Mouse (Mus musculus) midbrain, embryonic 10.5 days (tissue): ENCODE results near the gene Lrrc1. TPM values are rescaled to one million over a fixed set of nuclear protein-coding genes. Genes with fewer than 3 reads are reported as not detected.
"Not testable (repeated sequence)": the region's sequence is repeated elsewhere in the genome, so short reads cannot be mapped to it uniquely, and the experiment has no call there.

Experiments used
- DNase-seq: peaks from one replicate; pipeline ENCODE4 v3.0.0-alpha.2; 2017; ENCODE audit warnings: low spot score
- H3K27ac ChIP-seq: fragments of 300-500 bp; sonication (generic); replicated peaks from 2 replicates; pipeline ENCODE4 v1.5.1; 2016; ENCODE audit warnings: mild to moderate bottlenecking
- H3K27me3 ChIP-seq: fragments of 300-500 bp; sonication (generic); 2 replicates; pipeline ENCODE4 v1.6.1; 2016; ENCODE audit warnings: low read depth, mild to moderate bottlenecking; ENCODE audit not compliant: poor library complexity, severe bottlenecking
- H3K36me3 ChIP-seq: fragments of 300-500 bp; sonication (generic); 2 replicates; pipeline ENCODE4 v1.6.1; 2016; ENCODE audit warnings: mild to moderate bottlenecking, moderate library complexity
- H3K4me1 ChIP-seq: fragments of 300-500 bp; sonication (generic); 2 replicates; pipeline ENCODE4 v1.6.1; 2016
- H3K4me3 ChIP-seq: fragments of 300-500 bp; sonication (generic); 2 replicates; pipeline ENCODE4 v1.5.1; 2016; ENCODE audit warnings: mild to moderate bottlenecking, moderate library complexity
- H3K9me3 ChIP-seq: fragments of 300-500 bp; sonication (generic); replicated peaks from 2 replicates; pipeline ENCODE4 v1.6.1; 2016; ENCODE audit warnings: mild to moderate bottlenecking
- WGBS: fragments of 180-500 bp; shearing (Covaris S2); methylation state at CpG from one replicate; pipeline ENCODE4 v1.1.7; 2016; 5-methylcytosine and 5-hydroxymethylcytosine counted together
- polyA plus RNA-seq: library from polyadenylated mRNA; unstranded; fragments of >200 nt; fragmentation: Nextera tagmentation; extraction: Ambion mirVana; gene quantifications from 2 replicates; pipeline ENCODE4 v1.2.1, GENCODE M21; 2016

The Lrrc1 gene
- 5.8 and 6.5 TPM in 2 replicates for polyA plus RNA-seq

- Histone ChIP-seq H3K27me3 (peaks cover 24% of the 10 kb centered on the region), H3K4me3 (peak within 1 kb of the TSS; percentile 87), H3K27ac (peak within 1 kb of the TSS; percentile 90), H3K36me3 (no peaks in the 10 kb centered on the region), H3K4me1 (peaks cover 39% of the 10 kb centered on the region), H3K9me3 (no peaks in the 10 kb centered on the region)
- DNase-seq = peak; percentile 90
- WGBS = under 1% methylated on average over 76 of the region's 88 CpGs
Measured at GRCm38 (mm10) chr9:77544354-77545067, at the start of gene Lrrc1. Gene Lrrc1, minus strand, starts transcription at chr9:77544870.

GRCm38 (mm10) chr9:77592423-77592822 lies 47.8 kb upstream of the Lrrc1 start:
- 55% methylated on average over 4 of the region's 4 CpGs for WGBS
- Histone ChIP-seq H3K36me3 (no peaks in the 10 kb centered on the region), H3K27me3 (no peaks in the 10 kb centered on the region), H3K4me1 (peaks cover 34% of the 10 kb centered on the region), H3K27ac (no peak overlapping the region), H3K4me3 (no peak overlapping the region), H3K9me3 (no peaks in the 10 kb centered on the region)
- no peak for DNase-seq

GRCm38 (mm10) chr9:77589496-77589895 lies 44.8 kb upstream of the Lrrc1 start:
- peaks cover 25% of the 10 kb centered on the region for H3K4me1 ChIP-seq
- H3K27me3 ChIP-seq = no peaks in the 10 kb centered on the region
- no peaks in the 10 kb centered on the region for H3K36me3 ChIP-seq
- WGBS = 30% methylated on average over 2 of the region's 2 CpGs
- DNase-seq = no peak
- no peaks in the 10 kb centered on the region for H3K9me3 ChIP-seq
- no peak overlapping the region for H3K27ac ChIP-seq
- no peak overlapping the region for H3K4me3 ChIP-seq

GRCm38 (mm10) chr9:77587616-77588015 lies 42.9 kb upstream of the Lrrc1 start:
- H3K4me3 ChIP-seq = no peak overlapping the region
- DNase-seq = no peak
- H3K4me1 ChIP-seq = peaks cover 19% of the 10 kb centered on the region
- no peaks in the 10 kb centered on the region for H3K27me3 ChIP-seq
- H3K27ac ChIP-seq = peak overlapping the region; percentile 10; the same call in 1 of the 2 replicates
- no peaks in the 10 kb centered on the region for H3K9me3 ChIP-seq
- WGBS = 83% methylated on average over 7 of the region's 7 CpGs
- H3K36me3 ChIP-seq = no peaks in the 10 kb centered on the region

- Histone ChIP-seq H3K27ac (peak overlapping the region; percentile 10; the same call in 1 of the 2 replicates), H3K27me3 (no peaks in the 10 kb centered on the region), H3K4me1 (peaks cover 16% of the 10 kb centered on the region), H3K9me3 (no peaks in the 10 kb centered on the region), H3K36me3 (no peaks in the 10 kb centered on the region), H3K4me3 (no peak overlapping the region)
- DNase-seq = no peak
- WGBS = 56% methylated on average over 6 of the region's 6 CpGs
Measured at GRCm38 (mm10) chr9:77586806-77587591, 42.3 kb upstream of the Lrrc1 start.

- H3K9me3 ChIP-seq = no peaks in the 10 kb centered on the region
- no peaks in the 10 kb centered on the region for H3K27me3 ChIP-seq
- H3K27ac ChIP-seq = no peak overlapping the region
- no peaks in the 10 kb centered on the region for H3K36me3 ChIP-seq
- DNase-seq = no peak
- H3K4me1 ChIP-seq = peaks cover 15% of the 10 kb centered on the region
- H3K4me3 ChIP-seq = no peak overlapping the region
- WGBS = 97% methylated on average over 6 of the region's 6 CpGs
Measured at GRCm38 (mm10) chr9:77584746-77585145, 40.1 kb upstream of the Lrrc1 start.

- Histone ChIP-seq H3K4me1 (peaks cover 12% of the 10 kb centered on the region), H3K27ac (no peak overlapping the region), H3K4me3 (no peak overlapping the region), H3K9me3 (no peaks in the 10 kb centered on the region), H3K27me3 (no peaks in the 10 kb centered on the region), H3K36me3 (no peaks in the 10 kb centered on the region)
- 59% methylated on average over 2 of the region's 2 CpGs for WGBS
- DNase-seq = no peak
Measured at GRCm38 (mm10) chr9:77583302-77583701, 38.6 kb upstream of the Lrrc1 start.

- WGBS = 67% methylated on average over 3 of the region's 3 CpGs
- no peaks in the 10 kb centered on the region for H3K36me3 ChIP-seq
- DNase-seq = no peak
- H3K27ac ChIP-seq = no peak overlapping the region
- H3K4me3 ChIP-seq = no peak overlapping the region
- peaks cover 4% of the 10 kb centered on the region; the same call in 1 of the 2 replicates for H3K4me1 ChIP-seq
- no peaks in the 10 kb centered on the region for H3K9me3 ChIP-seq
- no peaks in the 10 kb centered on the region for H3K27me3 ChIP-seq
Measured at GRCm38 (mm10) chr9:77579827-77580226, 35.2 kb upstream of the Lrrc1 start.

GRCm38 (mm10) chr9:77577931-77578330 lies 33.3 kb upstream of the Lrrc1 start:
- WGBS = 95% methylated on average over 8 of the region's 8 CpGs
- Histone ChIP-seq H3K4me3 (no peak overlapping the region), H3K27ac (no peak overlapping the region), H3K27me3 (no peaks in the 10 kb centered on the region), H3K36me3 (no peaks in the 10 kb centered on the region), H3K9me3 (no peaks in the 10 kb centered on the region), H3K4me1 (peaks cover under 1% of the 10 kb centered on the region; the same call in 1 of the 2 replicates)
- no peak for DNase-seq

GRCm38 (mm10) chr9:77577409-77577808 lies 32.7 kb upstream of the Lrrc1 start:
- H3K36me3 ChIP-seq = no peaks in the 10 kb centered on the region
- H3K4me1 ChIP-seq = no peaks in the 10 kb centered on the region
- no peaks in the 10 kb centered on the region for H3K9me3 ChIP-seq
- H3K4me3 ChIP-seq = no peak overlapping the region
- no peaks in the 10 kb centered on the region for H3K27me3 ChIP-seq
- no peak overlapping the region for H3K27ac ChIP-seq
- DNase-seq = no peak

GRCm38 (mm10) chr9:77576320-77576719 lies 31.6 kb upstream of the Lrrc1 start:
- no peak for DNase-seq
- Histone ChIP-seq H3K4me1 (no peaks in the 10 kb centered on the region), H3K36me3 (no peaks in the 10 kb centered on the region), H3K27me3 (no peaks in the 10 kb centered on the region; the same call in 1 of the 2 replicates), H3K27ac (no peak overlapping the region), H3K4me3 (no peak overlapping the region), H3K9me3 (no peaks in the 10 kb centered on the region)

- H3K9me3 ChIP-seq, H3K27me3 ChIP-seq, H3K4me1 ChIP-seq, H3K4me3 ChIP-seq, H3K27ac ChIP-seq, DNase-seq, H3K36me3 ChIP-seq: not testable (repeated sequence)
- 44% methylated on average over 4 of the region's 4 CpGs for WGBS
Measured at GRCm38 (mm10) chr9:77574996-77575395, 30.3 kb upstream of the Lrrc1 start.

GRCm38 (mm10) chr9:77571851-77572250 lies 27.2 kb upstream of the Lrrc1 start:
- peaks cover 12% of the 10 kb centered on the region for H3K4me1 ChIP-seq
- no peak overlapping the region for H3K4me3 ChIP-seq
- no peak overlapping the region for H3K27ac ChIP-seq
- H3K36me3 ChIP-seq = no peaks in the 10 kb centered on the region
- no peaks in the 10 kb centered on the region for H3K9me3 ChIP-seq
- no peaks in the 10 kb centered on the region; the same call in 1 of the 2 replicates for H3K27me3 ChIP-seq
- no peak for DNase-seq
- WGBS = 91% methylated on average over 4 of the region's 4 CpGs
